Mouse (Mus musculus) lung, postnatal 14 days (tissue): Measurements from ENCODE around the gene Cd79a.

Experiments used
- DNase-seq: peaks from one replicate; pipeline ENCODE4 v3.0.0; 2021

Cd79a gene

GRCm38 (mm10) chr7:24897224-24897623, at the start of gene Cd79a:
Gene Cd79a, plus strand, starts transcription at chr7:24897381.
- DNase-seq = no peak

- no peak for DNase-seq
Measured at GRCm38 (mm10) chr7:24850162-24850561, 47.0 kb upstream of the Cd79a start.

- no peak for DNase-seq
Measured at GRCm38 (mm10) chr7:24850899-24851303, 46.3 kb upstream of the Cd79a start.

- no peak for DNase-seq
Measured at GRCm38 (mm10) chr7:24851596-24852325, 45.4 kb upstream of the Cd79a start.

- no peak for DNase-seq
Measured at GRCm38 (mm10) chr7:24852557-24853232, 44.5 kb upstream of the Cd79a start.

- DNase-seq = no peak
Measured at GRCm38 (mm10) chr7:24853233-24853563, 44.0 kb upstream of the Cd79a start.

- no peak for DNase-seq
Measured at GRCm38 (mm10) chr7:24853695-24854094, 43.5 kb upstream of the Cd79a start.

GRCm38 (mm10) chr7:24856460-24857120, 40.6 kb upstream of the Cd79a start:
- no peak for DNase-seq

GRCm38 (mm10) chr7:24859234-24859633, 37.9 kb upstream of the Cd79a start:
- no peak for DNase-seq

GRCm38 (mm10) chr7:24861913-24862312, 35.3 kb upstream of the Cd79a start, which contains the start of gene Gm9844:
Gene Gm9844, plus strand, starts transcription at chr7:24862213.
- no peak for DNase-seq

- DNase-seq = no peak
Measured at GRCm38 (mm10) chr7:24862853-24863252, 34.3 kb upstream of the Cd79a start.

- DNase-seq = no peak
Measured at GRCm38 (mm10) chr7:24864156-24864555, 33.0 kb upstream of the Cd79a start.

- no peak for DNase-seq
Measured at GRCm38 (mm10) chr7:24869080-24869479, 28.1 kb upstream of the Cd79a start.

GRCm38 (mm10) chr7:24869532-24870165, 27.5 kb upstream of the Cd79a start, which contains the start of the genes Lypd4 and Dmrtc2:
Gene Lypd4, minus strand, starts transcription at chr7:24869941.
Gene Dmrtc2, plus strand, starts transcription at chr7:24870057.
- no peak for DNase-seq

GRCm38 (mm10) chr7:24877588-24877987, 19.6 kb upstream of the Cd79a start:
- no peak for DNase-seq

- no peak for DNase-seq
Measured at GRCm38 (mm10) chr7:24879620-24880019, 17.6 kb upstream of the Cd79a start.

- DNase-seq = no peak
Measured at GRCm38 (mm10) chr7:24882416-24883199, 14.6 kb upstream of the Cd79a start.

- DNase-seq = peak; percentile 99
Measured at GRCm38 (mm10) chr7:24883896-24884692, 13.1 kb upstream of the Cd79a start, which contains the start of gene Rps19. Gene Rps19, plus strand, starts transcription at chr7:24884371.

- DNase-seq = peak; percentile 24
Measured at GRCm38 (mm10) chr7:24884693-24885291, 12.4 kb upstream of the Cd79a start.

- no peak for DNase-seq
Measured at GRCm38 (mm10) chr7:24885468-24886307, 11.5 kb upstream of the Cd79a start.
